Mouse (Mus musculus): ENCODE data around the gene Plod3.

The Plod3 gene

DNA sequence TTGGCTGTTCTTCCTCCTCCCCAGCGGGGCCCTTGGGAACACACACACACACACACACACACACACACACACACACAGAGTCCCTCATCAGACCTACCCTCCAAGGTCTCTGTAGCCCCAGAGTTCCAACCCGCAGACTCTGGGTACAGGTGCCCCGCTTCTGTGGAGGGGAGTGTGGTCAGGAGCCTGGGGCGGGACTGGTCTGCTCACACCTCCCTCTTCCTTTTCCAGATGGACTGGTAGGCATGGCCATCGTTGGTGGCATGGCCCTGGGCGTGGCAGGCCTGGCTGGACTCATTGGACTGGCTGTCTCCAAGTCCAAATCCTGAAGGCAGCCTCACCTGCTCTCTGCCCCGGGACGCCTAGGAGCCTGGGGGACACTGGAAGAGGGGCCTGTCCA lies 21.1 kb upstream of the Plod3 start:
- no peak for DNase-seq

DNA sequence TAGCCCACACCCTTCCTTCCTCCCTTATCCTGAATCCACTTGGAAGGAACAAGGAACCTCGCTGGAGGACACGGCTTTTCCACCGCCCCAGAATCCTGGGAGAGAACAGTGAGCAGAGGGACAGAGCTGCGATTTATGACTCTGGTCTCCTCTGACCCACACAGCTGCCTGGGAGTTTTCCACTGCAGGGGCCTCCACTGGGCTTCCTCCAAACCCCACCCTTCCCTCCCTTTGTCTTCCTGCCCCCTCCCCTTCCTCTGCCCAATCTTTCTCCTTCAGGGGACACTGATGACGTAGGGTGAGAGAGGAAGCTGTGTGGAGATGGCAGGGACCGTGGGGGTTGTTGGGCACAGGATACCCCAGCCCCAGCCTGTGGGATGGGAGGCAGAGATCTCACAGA lies 20.5 kb upstream of the Plod3 start, which contains the start of gene Cldn15:
Gene Cldn15 (plus strand): TSS at position 286 of the 400 bp plus-strand sequence.
- DNase-seq = no peak

DNA sequence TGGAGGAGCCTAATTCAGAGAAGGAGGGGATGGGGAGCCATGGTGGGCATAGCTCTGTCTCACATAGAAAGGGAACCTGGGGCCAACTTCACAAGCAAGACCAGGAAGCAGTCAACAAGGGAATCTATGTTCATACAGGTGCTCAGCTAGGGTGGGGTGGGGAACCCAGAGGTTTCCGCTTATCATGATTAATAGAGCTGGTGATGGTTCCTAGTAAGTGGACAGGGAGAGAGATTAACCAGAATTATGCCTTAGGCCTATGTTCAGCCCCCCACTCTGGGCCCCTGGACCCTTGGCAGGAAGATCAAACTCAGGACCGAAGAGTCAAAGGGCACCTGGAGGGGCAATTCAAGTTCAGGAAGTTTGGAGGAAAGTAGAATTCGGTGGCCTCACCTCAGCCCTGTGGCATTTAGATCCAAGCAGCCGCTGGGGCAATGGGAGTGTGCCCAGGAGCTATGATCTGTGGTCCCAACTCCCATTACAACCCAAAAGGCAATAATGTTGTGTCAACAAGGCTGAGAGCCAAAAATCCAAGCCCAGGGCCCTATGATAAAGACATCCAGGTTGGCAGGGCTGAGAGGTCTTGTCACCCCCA lies 19.9 kb upstream of the Plod3 start:
- no peak for DNase-seq

DNA sequence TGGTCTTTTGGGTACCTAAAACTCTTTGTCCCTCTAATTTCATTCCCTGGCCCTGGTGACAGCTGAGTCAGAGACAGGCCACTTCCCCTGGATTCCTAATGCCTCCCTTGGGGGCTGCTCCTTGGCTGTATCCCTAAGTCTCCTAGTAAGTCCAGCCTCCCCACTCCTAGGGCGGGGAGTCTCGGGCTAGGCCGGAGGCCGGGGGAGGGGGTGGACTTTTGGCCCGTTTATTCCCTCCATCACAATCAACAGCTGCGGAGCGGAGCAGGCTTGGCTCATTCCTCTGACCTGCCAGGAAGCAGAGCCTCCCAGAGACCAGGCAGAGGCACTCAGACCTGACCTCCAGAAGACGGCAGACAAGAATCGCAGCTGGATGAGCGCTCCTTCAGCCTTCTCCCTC lies 19.2 kb upstream of the Plod3 start:
- DNase-seq = no peak

DNA sequence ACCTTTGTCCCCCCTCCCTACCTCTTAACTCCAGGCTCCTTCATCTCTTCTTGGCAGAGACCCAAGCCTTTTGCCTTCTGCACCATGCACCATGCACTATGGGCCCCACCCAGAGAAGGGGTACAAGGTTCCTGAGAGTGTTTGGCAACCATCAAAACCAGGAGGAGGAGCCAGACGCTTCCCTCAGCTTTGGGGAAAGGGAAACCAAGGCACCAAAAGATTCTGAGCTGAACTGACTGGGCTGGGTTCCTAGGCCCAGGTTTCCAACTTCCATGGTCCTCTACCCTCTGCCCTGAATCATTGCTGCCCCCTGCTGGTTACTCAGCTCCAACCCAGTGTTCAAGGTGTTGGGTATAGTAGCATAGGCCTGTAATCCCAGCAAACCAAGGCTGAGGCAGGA lies 16.1 kb upstream of the Plod3 start:
- peak; percentile 68 for DNase-seq

DNA sequence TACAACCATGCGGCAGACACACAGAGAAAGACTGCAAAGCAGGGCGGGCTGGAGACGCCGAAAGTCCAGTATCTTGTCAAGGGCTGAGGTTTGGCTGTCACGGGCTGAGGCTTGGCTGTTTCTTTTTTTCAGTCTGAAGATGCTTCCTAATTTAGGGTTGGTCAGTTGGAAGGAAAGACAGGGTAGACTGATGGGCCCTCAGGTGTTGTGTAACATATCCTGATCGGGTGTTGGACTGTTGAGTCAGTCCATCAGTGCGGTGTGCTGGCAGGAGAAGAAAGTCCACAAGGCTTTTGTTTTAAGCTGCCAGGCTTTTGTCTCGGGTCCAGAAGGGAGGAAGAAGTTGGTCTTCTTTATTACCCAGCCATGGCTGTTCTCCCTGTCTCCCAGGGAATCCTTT lies 13.1 kb upstream of the Plod3 start:
- DNase-seq = no peak

DNA sequence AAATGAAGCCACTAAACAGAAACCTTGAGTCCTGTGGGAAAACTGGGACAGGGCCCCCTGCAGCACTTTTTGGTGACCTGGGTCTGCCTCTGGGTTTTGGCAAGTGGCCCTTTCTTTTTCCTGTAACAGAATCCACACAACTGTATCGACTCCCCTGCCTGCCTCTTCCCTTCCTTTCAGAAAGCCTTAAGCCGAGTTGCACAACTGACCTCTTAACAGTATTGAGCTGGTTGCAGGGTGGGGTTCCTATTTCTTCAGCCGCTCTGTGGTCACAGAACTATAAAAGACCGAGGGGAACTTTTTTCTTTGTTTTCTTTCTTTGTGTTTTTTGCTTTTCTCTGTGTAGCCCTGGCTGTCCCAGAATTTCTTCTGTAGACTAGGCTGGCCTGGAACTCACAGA lies 9.1 kb upstream of the Plod3 start:
- DNase-seq = no peak

DNA sequence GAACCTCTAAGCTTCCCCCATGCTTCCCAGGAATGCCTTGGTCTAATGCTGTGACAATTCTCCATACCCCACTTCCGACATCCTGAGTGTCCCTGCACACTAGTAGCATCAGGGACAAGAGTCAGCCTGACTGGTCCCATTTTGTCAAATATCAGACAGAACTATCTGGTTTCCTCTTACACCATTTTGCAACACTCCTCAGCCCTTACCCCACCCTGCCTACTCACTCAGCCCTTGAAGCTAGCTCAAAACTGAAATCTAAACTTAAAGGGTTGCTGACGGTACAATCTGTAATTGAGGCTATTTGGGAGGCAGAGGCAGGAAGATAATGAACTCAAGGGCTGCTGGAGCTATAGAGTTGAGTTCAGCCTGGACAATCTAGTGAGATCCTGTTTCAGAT lies 7.1 kb upstream of the Plod3 start:
- DNase-seq = no peak

DNA sequence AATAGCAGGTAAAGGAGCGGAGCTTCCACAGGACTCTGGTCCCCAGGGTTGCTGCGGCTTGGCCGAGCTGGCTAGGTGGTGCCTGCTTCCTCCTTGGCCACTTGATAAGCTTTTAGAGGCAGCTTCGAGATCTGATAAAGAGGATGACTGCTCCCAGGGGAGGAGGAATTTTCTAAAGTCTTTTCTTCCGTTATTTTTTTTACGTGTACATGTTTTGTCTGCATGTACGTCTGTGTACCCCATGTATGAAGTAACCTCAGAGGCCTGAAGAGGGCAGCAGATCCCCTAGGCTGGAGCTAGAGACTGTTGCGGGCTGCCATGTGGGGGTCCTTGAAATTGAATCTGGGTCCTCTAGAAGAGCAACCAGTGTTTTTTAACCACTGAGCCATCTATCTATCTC lies 5.8 kb upstream of the Plod3 start:
- no peak for DNase-seq

DNA sequence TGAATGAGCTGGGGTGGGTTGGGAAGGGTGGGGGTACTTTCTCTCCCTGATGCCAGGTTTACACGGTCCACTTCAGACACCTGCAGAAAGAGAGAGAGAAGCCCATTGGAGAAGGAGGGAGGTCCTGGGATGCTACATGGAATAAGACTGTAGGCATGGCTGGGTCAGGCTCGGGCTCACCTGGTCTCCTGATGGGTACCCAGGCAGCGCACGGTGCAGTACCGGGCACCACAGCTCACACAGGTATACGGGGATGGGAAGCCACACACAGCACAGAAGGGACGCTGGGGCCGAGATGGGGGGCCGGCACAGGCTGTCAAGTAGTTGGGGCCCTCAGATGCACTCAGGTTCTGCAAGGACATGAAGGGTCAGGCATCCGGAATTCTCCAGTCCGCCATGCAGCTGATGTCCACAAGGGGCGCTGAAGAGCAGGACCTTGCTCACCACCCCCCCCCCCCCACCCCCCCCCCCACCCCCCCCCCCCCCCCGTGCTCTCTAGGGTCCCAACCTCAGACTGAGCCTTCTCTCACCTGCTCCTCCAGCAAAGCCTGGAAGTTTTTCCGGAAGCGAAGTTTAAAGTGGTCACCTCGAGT lies 4.4 kb upstream of the Plod3 start:
- DNase-seq = peak; percentile 68

DNA sequence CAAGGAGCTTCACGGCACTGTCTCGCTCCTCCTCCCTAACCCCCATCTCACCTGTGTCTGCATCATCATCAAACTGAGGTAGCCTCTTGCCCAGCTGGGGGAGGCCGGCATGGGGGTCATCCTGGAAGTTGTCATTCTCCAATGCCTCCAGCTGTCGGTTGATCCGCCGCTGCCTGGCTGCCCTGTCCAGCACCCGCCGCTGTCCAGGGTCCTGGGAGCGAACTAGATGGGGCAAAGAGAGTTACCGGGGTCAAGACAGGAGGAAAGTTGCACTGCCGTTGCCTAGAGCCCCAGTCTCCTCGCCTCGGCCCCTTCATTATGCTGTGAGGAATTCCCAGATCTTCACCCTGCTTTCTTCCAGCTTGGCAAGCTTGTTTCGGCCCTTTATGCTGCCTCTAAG lies 2.0 kb upstream of the Plod3 start:
- DNase-seq = no peak

DNA sequence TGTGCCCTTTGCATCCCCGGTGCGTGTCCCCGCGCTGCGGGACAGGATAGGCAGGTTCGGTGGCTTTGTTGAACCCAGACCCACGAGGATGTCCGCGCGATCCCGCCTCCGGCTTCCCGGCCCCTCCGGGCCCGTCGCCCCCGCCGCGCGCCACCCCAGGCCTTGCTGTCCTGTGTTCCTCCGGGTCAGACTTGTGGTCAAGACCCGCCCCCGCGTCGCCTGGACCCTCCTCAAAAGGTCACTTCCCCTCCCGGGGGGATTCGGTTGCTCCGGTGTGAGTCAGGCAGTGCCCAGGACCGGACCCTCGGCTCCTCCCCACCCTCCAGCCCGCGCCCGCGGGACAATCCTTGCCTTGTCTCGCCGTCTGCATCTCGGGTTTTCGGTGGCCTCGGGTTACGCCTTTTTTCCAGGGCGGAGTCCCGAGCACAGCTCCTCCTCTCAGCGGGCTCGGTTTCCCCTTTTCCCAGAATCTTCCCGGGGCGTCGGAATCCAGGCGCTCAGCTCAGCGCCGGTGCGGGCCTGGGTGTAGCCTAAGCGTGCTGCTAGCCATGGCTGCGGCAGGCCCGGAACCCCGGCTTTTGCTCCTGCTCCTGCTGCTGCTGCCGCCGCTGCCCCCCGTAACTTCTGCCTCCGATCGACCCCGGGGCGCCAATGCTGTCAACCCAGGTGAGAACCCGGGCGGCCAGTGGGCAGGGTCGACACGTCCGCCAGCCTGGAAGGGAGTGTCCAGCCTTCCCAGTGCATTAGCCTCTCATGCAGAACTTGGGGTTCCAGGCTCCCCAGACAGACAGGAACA lies 517 bp downstream of the Plod3 start:
- peak; percentile 79 for DNase-seq

DNA sequence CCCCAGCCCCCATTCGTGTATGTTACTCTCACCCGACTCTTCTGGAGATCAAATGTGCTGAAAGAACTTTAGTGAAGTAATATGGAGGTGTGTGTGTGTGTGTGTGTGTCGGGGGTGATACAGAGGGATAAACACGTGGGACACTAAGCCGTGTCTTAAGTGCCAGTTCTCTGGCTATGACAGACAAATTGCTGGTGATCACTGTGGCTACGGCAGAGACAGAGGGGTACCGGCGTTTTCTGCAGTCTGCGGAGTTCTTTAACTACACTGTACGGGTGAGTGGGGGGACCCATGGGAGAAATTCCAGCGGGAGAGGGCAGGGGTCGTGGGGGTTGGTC lies 1.1 kb downstream of the Plod3 start, which contains the start of gene Znhit1:
Gene Znhit1 (minus strand): TSS at position 88 of the 338 bp plus-strand sequence.
- DNase-seq = peak; percentile 35

DNA sequence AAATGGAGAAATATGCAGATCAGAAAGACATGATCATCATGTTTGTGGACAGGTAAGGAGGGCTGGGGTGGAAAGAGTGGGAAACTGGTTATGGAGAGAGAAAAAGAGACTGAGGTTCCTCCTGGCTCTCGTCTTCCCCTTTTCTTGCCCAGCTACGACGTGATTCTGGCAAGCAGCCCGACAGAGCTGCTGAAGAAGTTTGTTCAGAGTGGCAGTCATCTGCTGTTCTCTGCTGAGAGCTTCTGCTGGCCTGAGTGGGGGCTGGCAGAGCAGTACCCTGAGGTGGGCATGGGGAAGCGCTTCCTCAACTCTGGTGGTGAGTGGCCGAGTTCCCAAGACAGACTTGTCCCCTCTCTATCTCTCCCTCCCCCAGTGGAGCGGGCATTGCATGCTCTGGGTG lies 1.6 kb downstream of the Plod3 start:
- no peak for DNase-seq

DNA sequence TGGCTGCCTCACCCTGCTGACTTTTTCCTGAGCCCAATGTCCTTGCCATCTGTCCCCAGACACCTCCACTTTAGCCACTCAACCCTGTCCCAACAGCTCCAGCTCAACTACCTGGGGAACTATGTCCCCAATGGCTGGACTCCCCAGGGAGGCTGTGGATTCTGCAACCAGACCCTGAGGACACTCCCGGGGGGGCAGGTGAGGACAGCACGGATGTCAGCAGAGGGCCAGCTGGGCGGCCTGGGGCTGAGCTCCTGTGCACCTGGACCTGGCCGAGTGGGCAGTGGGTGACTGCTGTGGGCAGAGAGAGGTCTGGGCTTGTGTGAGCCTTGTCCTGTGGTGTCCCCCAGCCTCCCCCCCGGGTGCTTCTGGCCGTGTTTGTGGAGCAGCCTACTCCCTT lies 3.0 kb downstream of the Plod3 start:
- no peak for DNase-seq

DNA sequence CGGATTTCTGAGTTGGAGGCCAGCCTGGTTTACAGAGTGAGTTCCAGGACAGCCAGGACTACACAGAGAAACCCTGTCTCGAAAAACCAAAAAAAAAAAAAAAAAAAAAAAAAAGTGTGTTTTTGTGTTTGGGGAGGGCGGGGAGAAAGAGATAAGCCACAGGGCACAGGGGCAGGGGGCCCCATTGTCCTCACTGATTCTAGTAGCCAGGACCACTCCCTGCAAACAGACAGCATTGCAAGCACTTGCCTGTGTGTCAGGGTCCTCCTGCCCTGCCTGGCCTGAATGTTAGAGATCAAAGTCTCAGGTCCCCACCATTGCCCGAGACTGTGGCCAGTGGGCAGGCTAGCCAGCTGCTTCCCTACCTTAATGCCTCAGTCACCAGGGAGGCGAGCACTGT lies 12.6 kb downstream of the Plod3 start:
- no peak for DNase-seq

DNA sequence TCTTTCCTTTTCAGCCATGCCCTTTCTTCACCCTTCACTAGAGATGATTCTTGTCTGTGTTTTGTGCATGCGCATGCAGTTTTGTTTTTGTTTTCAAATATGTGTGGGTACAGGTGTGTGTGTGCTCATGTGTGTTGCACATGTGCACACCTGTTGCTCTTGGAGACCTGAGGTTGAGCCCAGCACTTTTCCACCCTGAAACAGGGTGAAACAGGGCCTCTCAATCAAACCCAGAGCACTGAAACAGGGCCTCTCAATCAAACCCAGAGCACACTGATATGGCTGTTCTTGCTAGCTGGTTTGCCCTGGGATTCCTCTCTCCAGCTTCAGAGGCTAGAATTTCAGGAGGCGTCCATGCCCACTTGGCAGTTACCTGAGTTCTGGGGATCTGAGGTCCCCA lies 13.8 kb downstream of the Plod3 start:
- DNase-seq = no peak

DNA sequence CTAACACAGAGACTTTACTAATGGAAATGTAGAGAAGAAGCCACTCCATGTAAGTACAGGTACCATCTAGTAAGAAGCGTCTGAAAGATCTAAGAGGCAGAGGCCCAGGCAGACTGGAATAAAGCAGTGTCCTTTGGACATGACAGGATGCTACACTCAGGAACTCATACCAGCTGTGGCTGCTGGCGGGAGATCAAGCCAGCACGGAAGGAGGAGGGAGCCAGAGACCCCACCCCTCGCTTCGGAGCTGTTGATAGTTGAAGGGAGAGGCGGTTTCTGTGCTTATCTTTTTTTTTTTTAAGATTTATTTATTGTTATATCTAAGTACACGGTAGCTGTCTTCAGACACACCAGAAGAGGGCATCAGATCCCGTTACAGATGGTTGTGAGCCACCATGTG lies 20.5 kb downstream of the Plod3 start:
- DNase-seq = no peak

DNA sequence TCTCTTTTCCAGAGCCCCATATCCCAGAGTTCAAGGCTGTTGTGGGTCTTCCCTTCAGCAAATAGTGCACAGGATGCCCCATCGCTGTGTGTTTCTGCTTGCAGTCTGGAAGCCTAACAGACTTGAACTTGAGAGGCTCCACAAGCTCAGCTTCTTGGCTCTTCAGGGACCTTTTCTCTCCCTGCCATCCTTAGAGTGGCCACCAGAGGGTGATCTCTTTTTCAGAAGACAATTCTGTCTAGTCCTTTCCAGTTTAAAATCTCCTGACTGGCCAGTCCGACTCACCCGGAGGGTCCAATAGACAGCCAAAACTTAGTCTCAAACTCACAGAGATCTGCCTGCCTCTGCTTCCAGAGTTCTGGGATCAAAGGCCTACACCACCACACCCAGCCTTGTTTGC lies 23.2 kb downstream of the Plod3 start:
- peak; percentile 73 for DNase-seq

DNA sequence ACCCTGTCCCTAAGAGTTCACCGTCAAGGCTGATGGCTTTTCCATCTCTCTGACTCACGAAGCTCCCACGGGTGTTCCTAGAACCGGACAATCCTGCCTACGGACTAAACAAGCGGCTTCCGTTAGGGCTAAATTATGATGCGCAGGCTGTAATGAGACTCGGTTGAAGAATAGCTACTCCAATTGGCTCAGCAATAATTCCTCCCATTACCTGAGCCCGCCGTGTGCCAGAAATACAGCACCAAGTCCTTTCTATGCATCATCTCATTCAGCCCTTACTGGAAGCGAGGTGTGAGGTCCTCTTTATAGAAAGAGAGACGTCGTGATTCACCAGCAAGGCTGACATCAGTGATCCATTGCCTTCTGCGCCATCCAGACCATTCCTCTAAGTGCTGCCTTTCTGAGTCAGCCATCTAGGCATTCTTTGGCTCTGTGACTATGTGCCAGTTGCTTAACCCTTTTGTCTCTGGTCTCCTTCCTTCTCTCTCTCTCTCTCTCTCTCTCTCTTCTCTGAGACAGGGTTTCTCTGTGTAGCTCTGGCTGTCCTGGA lies 25.7 kb downstream of the Plod3 start:
- no peak for DNase-seq

DNA sequence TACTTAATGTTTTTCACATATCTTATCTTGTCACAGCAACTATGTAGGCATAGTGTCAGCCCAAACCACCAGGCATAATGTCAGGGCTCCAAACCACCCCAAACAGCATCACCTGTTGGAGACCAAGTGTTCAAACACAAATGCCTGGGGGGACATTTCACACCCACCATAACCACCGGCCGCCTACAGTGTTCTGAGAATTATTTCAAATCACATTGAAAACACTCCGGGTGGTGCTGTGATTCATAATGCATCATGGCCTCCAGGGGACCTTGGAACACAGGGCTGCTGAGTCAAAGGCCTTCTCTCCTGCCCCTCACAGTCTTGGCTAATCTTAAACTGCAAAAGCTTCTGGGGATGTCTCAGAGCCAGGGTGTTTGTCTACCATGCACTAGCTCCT lies 29.1 kb downstream of the Plod3 start:
- no peak for DNase-seq

DNA sequence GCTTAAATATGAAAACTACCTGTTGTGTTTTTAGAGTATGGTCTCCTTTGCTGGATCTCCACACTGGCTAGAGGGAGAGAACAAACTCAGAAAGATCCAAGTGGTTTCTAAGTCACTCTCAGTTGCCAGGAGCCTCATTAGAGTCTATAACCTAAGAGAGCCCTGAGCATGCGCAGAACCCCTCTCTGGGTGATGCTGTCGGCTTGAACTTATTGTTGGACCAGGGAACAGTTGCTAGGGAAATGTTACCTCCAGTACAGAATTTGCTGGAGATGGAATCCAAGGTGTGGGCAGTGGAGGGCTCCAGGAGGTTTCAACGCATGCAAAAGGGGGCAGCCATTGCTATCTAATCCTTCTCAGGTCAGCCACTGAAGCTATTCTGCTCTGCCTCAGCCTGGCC lies 37.5 kb downstream of the Plod3 start:
- DNase-seq = no peak

DNA sequence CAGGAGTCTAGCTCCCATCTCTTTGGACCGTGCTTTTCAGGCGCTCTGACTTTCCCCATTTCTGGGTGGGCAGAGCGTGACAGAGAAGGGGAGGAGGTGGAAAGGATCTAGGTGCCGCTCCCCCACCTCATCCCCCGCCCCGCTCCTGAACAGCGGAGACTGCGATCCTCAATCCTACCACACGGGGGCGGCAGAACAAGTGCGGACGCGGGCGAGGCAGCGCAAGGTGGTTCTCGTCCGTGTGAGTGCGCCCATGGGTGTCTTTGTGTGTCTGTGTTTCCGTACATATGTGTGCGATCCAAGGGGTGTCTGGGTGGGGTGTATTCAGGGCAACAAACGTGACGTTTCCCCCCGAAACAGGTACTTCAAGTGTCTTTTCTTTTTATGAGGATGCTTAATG lies 38.3 kb downstream of the Plod3 start:
- DNase-seq = peak; percentile 83

DNA sequence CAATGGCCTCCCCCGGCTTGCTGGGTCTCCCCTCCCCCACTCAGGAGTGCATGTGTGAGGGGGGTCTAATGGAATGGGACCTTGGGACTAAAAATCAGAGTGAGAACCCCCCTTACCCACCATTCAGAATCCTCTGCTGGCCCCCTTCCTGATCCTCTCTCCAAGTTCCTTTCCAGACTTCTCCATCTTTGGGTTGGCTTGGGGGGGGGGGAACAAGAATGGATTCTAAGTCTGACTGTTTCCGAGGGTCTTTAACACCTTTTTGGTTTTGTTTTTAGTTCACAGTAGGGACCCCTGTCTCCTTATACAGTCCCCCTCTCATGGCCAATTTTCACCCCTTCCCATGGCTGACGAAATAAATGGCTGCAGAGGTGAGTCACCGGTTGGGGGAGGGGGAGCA lies 39.3 kb downstream of the Plod3 start, which contains the start of gene Vgf:
Gene Vgf (plus strand): TSS at position 301 of the 400 bp plus-strand sequence.
- DNase-seq = no peak
